Mouse (Mus musculus) cerebellum, postnatal 14 days (tissue): ENCODE measurements around the gene Ctse.

Experiments
- DNase-seq, 2 experiments: peaks; one replicate each; pipeline ENCODE4 v3.0.0; 2021; ENCODE audit warnings: mixed read lengths in 2 of 2

Gene Ctse

GRCm38 (mm10) chr1:131655601-131656000 lies 17.5 kb downstream of the Ctse start:
- no peak for DNase-seq

GRCm38 (mm10) chr1:131657945-131658354 lies 19.8 kb downstream of the Ctse start:
- DNase-seq = peak; percentile 94 to 96

GRCm38 (mm10) chr1:131659512-131660085 lies 21.5 kb downstream of the Ctse start:
- no peak for DNase-seq

GRCm38 (mm10) chr1:131660266-131660665 lies 22.2 kb downstream of the Ctse start:
- no peak for DNase-seq

GRCm38 (mm10) chr1:131660716-131661472 lies 22.8 kb downstream of the Ctse start:
- DNase-seq = no peak

GRCm38 (mm10) chr1:131661749-131662148 lies 23.6 kb downstream of the Ctse start:
- no peak for DNase-seq

GRCm38 (mm10) chr1:131663286-131663995 lies 25.3 kb downstream of the Ctse start:
- no peak for DNase-seq

GRCm38 (mm10) chr1:131664136-131664535 lies 26.0 kb downstream of the Ctse start:
- DNase-seq = no peak

GRCm38 (mm10) chr1:131665886-131666285 lies 27.8 kb downstream of the Ctse start:
- peak; percentile 21 to 45 for DNase-seq

- DNase-seq = no peak
Measured at GRCm38 (mm10) chr1:131671113-131671512, 33.0 kb downstream of the Ctse start.

- DNase-seq = no peak
Measured at GRCm38 (mm10) chr1:131672361-131672760, 34.3 kb downstream of the Ctse start.

- no peak for DNase-seq
Measured at GRCm38 (mm10) chr1:131679644-131680043, 41.5 kb downstream of the Ctse start.

GRCm38 (mm10) chr1:131687739-131688138 lies 49.6 kb downstream of the Ctse start:
- DNase-seq = no peak

- no peak for DNase-seq
Measured at GRCm38 (mm10) chr1:131688475-131688874, 50.4 kb downstream of the Ctse start, which contains the start of gene Rab7b. Gene Rab7b (plus strand): TSS chr1:131688695.

GRCm38 (mm10) chr1:131689016-131689415 lies 50.9 kb downstream of the Ctse start:
- no peak for DNase-seq

GRCm38 (mm10) chr1:131689899-131690298 lies 51.8 kb downstream of the Ctse start:
- DNase-seq = no peak

GRCm38 (mm10) chr1:131690435-131690834 lies 52.3 kb downstream of the Ctse start:
- DNase-seq = no peak

- no peak for DNase-seq
Measured at GRCm38 (mm10) chr1:131691356-131691755, 53.2 kb downstream of the Ctse start.

GRCm38 (mm10) chr1:131695308-131695707 lies 57.2 kb downstream of the Ctse start:
- no peak for DNase-seq

- DNase-seq = no peak
Measured at GRCm38 (mm10) chr1:131696325-131696724, 58.2 kb downstream of the Ctse start.

GRCm38 (mm10) chr1:131698770-131699169 lies 60.7 kb downstream of the Ctse start:
- no peak for DNase-seq

- no peak for DNase-seq
Measured at GRCm38 (mm10) chr1:131699642-131700041, 61.5 kb downstream of the Ctse start.

- no peak for DNase-seq
Measured at GRCm38 (mm10) chr1:131700447-131700846, 62.3 kb downstream of the Ctse start.

- no peak for DNase-seq
Measured at GRCm38 (mm10) chr1:131701391-131701790, 63.3 kb downstream of the Ctse start.
